Mouse (Mus musculus): ENCODE measurements around the gene Dot1l.

Gene Dot1l

DNA sequence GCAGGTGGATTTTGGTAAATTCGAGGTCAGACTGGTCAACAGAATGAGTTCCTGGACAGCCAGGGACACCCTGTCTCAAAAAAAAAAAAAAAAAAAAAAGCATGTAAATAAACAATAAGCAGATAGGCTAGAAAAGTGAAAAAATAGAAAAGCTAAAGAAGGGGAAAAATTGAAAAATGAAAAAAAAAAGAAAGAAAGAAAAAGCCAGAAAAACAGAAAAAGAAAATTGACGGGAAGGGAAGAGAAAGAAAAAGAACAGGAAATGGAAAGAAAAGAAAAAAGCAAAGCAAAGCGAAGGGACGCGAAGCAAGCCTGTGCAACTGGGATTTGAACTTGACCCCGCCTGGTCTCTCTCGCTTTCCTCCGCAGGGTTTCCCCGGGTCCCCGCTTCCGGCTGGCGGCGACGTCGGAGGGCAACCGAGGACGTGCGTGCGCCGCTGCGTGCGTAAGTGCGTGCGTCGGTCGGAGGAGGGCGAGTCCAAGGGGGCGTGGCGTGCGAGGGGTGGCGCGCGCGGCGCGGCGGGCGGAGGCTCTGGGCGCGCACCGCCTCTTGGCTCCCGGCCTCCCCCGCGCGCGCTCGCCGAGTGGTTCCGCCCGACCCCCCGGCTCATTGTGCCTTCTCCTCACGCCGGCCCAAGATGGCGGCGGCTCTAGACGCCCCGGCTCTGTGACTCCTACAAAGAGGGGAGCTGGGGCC lies at the start of gene Dot1l:
Gene Dot1l (plus strand): TSS at position 613 of the 697 bp plus-strand sequence.
- DNase-seq (ENCODE audit: low read depth): peak; percentile 99

DNA sequence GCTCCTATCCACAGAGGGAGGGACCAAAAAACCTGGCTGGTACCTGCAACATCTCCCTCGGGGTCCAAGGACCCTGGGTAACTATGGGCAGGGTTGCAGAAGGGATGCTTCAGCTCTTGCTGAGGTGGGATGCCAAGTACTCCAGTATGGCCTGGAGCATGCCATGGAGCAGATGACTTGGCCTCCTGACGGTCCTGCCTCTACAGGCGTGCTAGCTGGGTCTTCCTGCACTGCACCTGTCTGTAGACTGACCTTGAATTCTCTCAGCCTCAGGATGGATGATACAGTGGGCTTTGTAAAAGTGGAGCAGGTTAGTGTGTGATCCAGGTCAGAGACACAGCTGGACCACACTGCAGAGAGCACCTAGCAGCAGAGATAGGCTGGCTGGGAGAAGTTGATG lies 49.5 kb upstream of the Dot1l start:
- no peak for DNase-seq (ENCODE audit: low read depth)

DNA sequence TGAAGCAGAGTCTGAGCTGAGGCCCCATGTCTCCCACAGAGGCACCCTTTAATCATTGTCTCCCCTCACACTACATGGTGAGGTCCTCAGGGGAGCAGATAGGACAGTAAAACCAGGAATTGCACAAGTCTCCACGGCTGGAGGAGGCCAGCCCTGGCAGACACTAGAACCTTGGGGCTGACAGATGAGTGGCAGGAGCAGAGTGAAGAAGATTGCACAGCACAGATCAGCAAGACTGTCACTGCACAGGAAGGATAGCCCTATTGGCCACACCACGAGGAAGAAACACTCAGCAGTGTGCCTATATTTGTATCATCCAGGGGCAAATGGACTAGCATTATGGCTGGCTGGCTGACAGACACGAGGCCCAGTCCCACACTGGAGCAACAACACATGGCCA lies 44.2 kb upstream of the Dot1l start:
- DNase-seq (ENCODE audit: low read depth): no peak

DNA sequence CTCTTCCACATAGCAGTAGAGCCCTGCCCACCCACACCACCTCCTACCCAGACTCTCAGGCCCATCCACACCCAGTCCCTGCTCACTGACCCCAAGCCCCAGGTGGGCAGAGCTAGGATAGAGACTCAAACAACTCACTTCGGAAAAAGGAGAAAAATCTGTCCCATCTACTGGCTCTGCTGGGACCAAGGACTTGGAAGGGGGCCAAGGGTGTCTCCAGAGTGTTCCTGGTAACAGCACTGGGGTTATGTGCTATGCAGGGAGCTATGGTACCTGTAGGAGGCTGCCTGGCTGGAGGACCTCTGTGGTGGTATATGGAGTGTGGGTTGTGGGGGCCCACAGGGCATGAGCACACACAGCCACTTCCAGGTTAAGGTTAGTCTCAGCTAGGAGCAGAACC lies 37.7 kb upstream of the Dot1l start:
- DNase-seq (ENCODE audit: low read depth): no peak

DNA sequence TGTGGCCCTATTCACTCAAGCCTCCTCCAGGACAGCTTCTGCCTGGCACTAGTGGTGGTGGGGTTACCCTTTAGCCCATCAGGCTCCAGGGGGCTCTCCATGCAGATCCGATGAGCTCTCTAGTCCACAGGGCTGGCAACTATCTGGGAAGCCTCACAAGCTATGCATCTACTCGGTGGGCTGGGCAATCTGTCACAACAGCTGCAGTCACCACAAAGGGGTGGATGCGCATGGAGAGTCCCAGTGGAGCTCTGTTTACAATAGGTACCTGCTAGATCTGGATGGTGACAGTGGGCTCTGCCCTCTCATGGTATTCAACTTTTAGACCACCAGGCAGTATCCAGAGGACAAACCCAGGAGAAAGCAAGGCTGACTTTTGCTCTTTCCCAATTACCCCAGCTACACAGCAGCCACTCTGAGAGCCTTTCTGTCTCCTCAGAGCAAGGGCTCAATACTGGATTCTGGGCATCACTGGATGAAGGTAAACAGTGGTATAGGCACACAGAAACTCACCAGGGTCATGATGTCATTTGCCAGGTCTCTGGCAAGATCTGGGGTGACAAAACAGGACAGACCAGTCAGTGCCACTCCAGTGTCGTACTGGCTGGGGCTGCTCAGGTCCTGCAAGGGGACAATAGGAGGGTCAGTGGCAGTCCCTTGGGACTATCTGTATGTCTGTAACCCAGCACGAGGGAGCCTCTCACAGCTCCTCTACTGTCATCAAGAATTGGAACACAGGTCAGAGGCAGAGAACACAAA lies 27.5 kb upstream of the Dot1l start:
- DNase-seq (ENCODE audit: low read depth): no peak

DNA sequence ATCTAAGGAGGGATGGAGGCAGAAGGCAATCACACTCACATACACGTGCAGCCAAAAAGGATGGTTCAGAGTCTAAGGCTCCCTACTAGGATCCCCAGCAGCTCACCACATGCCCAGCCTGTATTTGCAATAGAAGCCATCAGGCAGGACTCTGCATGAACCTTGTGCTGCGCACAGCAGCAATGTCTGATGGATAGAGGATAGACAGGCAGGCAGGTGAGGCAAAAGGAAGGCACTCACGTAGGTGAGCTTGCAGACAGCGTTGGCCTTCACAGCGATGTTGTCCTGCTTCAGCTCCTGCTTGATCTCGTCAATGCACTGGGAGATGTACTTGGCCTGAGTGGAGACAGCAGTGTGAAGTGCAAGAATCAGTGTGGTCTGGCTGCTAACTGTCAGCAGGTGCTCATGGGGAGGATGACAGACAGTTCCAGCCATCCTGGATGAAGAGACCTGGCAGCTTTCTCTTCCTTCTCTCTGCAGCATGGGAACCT lies 22.4 kb upstream of the Dot1l start:
- DNase-seq (ENCODE audit: low read depth): no peak

DNA sequence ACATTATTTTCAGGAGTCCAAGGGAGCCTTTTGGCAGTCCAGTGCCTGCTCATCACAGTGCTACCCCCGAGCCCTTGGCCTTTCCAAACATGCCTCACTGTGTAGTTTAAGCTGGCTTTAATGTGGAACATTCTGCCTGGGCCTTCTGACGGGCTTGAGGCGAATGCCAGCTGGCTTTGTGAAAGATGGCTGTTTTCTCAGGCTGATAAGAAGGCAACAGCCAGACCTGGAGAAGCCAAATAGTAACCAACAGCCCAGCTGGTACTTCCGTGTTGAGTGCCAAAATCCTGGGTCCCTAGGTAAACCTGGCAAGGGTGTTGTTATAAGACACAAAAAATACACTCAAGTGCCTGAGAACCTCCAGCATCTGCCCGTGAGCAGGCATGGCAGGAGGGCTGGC lies 18.3 kb upstream of the Dot1l start:
- no peak for DNase-seq (ENCODE audit: low read depth)

DNA sequence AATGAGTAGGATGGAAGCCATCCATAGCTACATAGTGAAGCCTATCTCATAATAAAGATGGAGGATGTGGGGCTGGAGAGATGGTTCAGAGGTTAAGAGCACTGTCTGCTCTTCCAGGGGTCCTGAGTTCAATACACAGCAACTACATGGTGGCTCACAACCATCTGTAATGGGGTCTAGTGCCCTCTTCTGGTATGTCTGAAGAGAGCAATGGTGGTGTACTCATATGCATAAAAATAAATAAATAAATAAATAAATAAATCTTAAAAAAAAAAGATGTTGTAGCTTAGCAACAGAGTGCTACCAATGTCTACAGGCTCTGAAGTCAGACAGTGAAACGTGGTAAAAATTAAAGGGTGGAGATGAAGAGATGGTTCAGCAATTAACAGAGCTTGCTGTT lies 16.3 kb upstream of the Dot1l start:
- peak; percentile 54 for DNase-seq (ENCODE audit: low read depth)

DNA sequence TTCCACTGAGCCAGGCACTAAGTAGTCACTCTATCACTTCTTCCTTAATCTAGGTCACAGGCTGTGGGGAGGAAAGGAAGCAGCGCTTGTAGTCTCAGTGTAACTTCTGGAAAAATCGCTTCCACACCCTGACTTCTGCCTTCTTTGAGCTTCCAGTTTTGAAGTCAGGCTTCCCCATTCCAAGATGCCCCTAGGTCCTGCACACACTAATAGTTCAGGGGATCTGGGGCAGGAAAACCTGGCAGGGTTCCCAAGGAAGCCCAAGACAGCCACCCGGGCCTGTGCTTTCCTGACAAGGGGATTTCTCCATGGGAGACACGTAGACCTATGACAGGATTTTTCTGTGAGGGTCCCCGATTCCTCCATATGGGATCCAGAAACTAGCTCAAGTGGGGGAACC lies 13.9 kb upstream of the Dot1l start:
- no peak for DNase-seq (ENCODE audit: low read depth)

DNA sequence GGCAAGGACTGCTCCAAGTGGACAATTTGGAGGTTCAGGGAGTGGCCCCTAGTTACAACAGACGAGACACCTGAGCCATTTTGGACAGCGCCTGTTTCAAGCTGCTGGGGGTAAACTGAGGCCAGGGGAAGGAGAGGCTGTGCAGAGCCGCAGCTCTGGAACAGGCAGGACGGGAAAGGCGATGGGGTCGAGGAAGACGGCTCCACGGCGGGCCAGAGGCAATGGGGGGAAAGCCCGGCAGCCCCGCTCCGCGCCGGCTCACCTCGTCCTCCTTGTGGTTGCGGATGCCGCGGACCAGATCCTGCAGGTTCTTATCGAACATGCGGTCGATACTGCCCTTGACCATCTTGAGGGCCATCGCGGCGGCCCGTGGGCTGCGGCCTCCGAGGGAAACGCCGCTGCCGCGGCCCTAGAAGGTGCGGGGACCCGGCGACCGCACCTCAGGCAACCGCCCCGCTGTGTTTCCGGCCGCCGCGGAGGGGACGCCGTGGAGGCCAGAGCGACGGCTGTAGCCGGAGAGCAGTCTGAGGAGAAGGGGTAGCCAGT lies 13.3 kb upstream of the Dot1l start:
- DNase-seq (ENCODE audit: low read depth): no peak

DNA sequence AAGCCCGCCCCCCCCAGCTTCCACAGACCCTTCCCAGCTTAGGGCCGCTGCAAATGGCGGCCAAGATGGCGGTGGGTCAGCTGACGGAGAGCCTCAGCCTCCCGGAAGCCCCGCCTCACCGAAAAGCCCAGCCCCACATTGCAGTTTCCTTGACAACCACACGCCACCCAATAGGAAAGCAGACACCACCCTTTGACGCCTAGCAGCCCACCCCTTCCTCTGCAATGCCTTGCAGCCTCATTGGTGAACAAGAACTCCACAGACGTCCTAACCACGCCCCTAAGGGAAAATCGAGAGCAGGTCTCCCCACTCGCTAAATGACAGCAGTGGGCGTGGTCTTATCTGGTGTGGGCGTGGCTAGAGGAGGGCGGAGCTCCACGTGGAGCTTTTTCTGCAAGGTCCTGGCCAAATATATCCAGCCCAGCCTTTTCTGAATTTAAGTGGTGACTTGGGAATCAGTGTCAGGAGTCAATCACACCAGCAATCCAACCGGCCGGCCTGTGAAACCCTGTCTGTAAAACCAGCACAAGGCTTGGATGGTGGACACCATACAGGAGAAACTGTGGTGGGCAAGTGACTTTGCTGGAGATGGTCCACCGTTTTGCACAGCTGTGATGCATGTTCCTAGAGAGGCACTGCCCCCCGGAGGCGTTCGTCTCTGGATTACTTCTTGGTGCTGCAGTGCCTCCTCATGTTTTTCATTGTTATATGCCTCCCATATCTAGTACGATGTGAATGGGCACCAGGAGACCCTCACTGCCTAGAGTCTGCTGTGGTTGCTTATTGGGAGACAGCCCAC lies 12.6 kb upstream of the Dot1l start, which contains the start of gene Ap3d1:
Gene Ap3d1 (minus strand): TSS at position 85 of the 799 bp plus-strand sequence.
- DNase-seq (ENCODE audit: low read depth): peak; percentile 100

DNA sequence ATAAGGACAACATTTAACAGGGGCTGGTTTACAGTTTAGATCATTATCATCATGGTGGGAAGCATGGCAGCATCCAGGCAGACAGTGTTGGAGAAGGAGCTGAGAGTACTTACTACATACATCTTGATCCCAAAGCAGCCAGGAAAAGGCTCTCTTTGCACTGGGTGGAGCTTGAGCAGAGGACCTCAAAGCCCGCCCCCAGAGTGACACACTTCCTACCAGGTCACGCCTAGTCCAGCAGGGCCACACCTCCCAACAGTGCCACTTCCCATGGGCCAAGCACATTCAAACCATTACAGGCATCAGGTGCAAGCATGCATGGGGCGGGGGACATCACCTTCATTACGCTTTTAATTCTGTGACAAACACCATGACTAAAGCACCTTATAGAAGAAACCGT lies 10.7 kb upstream of the Dot1l start:
- DNase-seq (ENCODE audit: low read depth): peak; percentile 74

DNA sequence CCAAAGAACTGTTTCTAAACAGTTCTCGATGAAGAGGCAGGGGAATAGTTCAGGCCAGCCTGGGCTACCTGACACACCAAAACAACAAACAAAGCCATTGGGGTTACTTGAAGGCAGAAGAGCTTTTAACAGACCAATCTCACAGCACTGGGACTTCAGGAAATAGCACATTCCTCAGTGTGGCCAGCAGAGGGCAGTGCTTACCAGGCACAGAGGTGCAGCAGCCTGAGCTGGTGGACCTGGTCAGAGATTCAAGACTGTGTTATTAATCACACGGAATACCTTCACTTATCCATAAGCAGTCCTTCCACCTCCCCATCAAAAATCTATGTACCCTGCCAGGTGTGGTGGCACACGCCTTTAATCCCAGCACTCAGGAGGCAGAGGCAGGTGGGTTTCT lies 7.6 kb upstream of the Dot1l start:
- peak; percentile 86 for DNase-seq (ENCODE audit: low read depth)

DNA sequence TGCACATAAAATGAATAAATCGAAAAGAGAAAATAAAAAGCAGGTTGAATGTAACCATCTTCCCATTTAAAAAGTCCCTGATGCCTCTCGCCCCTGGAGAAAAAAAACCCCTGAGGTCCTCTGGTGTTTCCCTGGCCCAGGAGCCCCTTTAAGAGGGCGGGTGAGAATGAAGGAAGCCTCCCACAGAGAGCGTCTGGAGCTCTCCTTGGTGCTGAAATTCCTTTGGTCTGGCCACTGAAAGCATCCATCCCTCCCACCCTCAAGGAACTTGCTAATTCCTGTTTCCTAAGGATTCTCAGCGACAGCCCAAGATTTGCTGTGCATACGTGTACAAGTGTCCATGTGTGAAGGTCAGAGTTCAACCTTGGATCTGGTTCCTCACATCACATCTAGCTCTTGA lies 6.4 kb upstream of the Dot1l start:
- DNase-seq (ENCODE audit: low read depth): peak; percentile 85

DNA sequence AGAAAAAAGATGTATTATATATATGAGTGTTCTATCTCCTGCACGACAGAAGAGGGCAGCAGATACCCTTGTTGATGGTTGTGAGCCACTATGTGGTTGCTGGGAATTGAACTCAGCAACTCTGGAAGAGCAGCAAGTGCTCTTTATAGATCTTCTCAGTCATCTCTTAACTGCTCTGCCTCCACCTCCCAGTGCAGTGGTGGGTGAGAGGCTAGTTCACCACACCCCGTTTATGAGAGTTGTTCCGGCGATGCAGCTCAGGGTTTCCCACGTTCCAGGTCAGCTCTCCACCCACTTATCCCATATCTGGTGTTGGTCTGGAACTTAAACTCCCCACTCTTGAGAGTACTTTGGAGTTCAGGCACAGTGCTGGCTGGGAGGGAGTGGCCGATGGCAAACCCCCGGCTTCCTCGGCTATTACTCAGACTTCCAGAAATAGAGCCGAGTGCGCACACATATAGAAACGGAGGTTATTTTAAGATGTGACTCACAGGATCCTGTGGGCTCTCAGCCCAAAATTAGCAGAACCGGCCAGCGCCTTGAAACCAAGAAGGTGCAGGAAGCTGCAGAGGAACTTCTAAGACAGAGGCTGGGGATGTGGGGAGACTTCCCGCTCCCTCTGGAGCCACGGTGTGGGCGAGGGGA lies 3.7 kb upstream of the Dot1l start:
- DNase-seq (ENCODE audit: low read depth): peak; percentile 87

DNA sequence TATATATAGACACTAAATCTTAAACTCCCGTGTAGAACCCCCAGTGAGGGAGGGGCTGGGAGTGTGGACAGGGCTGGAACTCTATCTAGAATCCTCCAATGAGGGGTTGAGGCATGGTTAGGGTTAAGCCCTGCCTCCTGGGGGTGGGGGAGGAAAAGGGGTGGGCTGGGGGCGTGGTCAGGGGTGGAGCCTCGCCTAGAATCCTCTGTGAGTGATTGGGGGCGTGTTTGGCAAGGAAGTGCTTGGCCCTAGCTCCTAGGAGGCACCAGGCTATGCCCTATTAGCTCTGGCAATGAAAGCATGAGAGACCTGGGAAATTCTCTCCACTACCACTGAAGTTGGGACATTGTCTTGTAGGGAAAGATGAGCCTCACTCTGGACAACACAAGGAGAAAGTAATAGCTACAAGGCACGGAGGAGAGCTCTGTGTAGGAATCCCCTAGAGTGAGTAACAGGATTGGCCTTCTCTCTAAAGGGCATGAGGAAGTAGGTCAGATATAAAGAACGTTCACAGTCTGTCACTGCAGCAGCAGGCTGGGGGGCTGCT lies 2.9 kb upstream of the Dot1l start:
- DNase-seq (ENCODE audit: low read depth): peak; percentile 91

DNA sequence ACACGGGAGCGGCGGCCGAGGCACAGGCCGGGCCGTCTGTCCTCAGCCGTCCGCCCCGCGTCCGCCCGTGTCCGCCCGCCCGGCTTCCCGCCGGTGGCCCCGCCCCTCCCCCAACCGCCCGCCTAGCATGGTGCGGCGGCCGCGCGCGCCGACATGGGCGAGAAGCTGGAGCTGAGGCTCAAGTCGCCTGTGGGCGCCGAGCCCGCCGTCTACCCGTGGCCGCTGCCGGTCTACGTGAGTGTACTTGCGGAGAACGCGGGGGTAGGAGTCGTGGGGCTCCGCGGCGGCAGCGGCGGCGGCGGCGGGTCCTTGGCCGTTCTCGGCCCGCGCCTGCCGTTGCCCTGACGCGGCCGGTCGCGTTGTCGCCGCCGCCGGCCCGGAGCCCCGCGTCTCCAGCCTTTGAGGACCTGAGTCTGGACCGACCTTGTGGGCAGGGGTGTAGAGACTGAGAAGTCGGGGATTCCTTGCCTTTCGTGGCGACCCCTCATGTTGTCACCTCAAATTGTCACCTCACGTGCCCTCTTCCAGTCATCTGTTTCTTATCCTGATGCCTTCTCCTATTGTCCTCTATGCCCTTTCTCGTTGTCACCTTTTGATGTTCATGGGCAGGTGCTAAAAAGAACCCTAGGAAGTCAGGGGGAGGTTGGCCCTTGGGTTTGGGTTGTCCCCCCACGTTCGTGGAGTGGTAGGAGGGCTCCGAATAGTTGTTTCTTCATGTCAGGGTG lies 447 bp downstream of the Dot1l start:
- no peak for DNase-seq (ENCODE audit: low read depth)

DNA sequence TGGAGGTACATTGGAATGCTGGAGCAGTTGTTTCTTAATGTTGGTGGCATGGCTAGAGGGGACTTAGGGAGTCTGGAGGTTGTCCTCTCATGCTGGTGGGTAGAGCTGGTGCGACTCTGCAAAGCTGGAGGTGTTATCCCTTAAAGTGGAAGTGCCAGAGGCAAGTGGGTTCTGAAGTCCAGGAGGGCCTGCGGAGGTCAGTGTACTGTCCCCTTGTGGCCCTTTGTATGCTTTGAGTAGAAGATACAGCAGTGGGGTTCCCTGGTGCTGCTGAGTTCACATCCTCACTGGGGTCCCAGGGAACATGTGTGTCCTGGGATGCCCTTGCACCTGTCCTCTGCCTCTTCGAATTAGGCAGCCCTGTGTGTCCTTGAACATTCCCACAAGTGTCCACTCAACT lies 1.1 kb downstream of the Dot1l start:
- DNase-seq (ENCODE audit: low read depth): no peak

DNA sequence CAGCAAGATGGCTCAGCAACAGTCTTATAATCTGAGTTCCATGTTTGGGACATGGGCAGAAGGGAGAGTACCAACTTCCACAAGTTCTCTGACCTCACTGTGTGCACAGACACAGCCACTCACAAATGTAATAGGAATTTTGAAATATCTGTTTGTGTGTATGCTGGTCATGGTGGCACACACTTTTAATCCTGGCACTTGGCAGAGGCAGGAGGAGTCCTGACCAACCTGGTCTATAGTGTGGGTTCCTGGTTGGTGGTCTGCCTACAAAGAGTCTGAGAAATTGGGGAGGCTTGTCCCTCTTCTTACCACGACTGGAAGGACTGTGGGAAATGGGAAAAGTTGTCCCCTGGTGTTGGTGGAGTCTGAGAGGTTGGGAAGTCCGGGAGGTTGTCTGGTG lies 1.5 kb downstream of the Dot1l start:
- DNase-seq (ENCODE audit: low read depth): no peak

DNA sequence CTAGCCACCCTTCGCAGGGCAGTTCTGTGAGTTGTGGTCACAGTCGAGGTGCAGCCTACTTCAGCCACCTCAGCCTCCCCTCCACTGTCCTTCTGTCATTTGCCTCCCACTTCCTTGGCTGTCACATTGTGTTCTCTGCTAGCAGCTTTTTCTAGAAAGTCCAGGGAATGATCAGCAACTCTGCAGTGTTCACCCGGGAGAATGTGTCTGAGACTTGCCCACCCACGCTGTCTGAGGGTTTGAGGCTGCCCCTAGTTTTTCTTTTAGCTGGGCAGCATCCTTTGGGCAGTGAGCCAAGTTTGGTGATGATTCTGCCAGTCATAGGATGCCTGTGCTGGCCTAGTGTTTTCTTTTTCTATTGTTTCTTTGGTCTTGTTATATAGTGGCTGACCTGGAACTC lies 2.0 kb downstream of the Dot1l start:
- peak; percentile 43 for DNase-seq (ENCODE audit: low read depth)

DNA sequence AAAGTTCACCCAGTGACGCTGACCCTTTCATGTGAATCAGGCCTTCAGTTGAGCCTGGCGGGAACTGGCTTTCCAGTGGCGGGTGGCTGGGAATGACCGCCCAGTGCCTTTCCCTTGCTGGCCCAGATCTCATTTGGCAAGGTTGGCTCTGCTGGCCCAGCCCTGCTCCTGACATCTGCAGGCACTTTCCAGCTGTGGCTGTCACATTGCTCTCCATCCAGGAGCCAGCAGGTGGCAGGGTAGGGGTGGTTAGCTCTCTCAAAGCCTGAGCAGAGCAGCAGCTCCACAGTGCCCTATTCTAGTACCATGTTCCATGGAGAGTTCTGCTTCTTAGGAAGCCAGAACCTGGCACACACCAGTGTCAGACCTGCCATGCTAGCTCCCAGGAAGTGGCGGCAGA lies 2.7 kb downstream of the Dot1l start:
- DNase-seq (ENCODE audit: low read depth): peak; percentile 82

Measured in induced T-regulatory cell, adult 2 months (primary cell).